Mouse (Mus musculus): Measurements from ENCODE around the gene Mrps6. TPM values are rescaled to one million over a fixed set of nuclear protein-coding genes. Genes with fewer than 3 reads are reported as not detected.

Gene Mrps6
- total and polyA plus RNA-seq, 3 experiments = 10.1 to 23.2 (median 16.6) TPM

DNA sequence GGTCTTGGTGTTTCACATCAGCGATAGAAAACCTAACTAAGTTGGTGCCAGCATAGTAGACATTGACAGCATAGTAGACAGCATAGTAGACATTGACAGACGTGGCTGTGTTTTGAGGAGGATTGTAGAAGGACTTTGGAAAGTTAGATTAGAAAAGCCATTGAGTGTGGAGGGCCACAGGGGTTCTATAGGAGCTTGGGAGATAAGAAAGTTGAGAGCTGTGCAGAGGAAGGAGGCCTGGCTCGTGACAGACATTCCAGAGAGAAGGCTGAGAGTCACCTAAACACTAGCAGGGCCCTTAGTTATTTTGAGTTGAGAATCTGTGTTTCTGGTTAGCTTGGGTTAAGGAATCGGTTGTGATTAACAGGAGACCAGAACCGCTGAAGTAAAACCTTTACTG is 69.6 kb downstream of the Mrps6 start:
- DNase-seq (ENCODE audit: low spot score) (no peak), ATAC-seq (ENCODE audit: extremely low read depth, insufficient number of reproducible peaks, low FRiP score, poor library complexity, severe bottlenecking) (no peak)
- no peak for TF ChIP-seq GATA2 (IDR thresholded peaks at IDR 0.05; ENCODE audit: borderline replicate concordance, low read depth, low read length)
- no peak for TF ChIP-seq POLR2AphosphoS5 (IDR thresholded peaks at IDR 0.05; ENCODE audit: insufficient replicate concordance, low read depth, low read length)
- no peak for TF ChIP-seq GATA1 (IDR thresholded peaks at IDR 0.05; ENCODE audit: borderline replicate concordance, low read length)
- TF ChIP-seq TAL1 (conservative IDR thresholded peaks at IDR 0.05; ENCODE audit: low read depth, low read length) = no peak
- TF ChIP-seq CTCF (IDR thresholded peaks at IDR 0.05; ENCODE audit: low read depth, low read length) = no peak
- H3K9me3 ChIP-seq (replicated peaks) = 0 out of 2 replicates have a peak, but pooled peaks cover 2% of the 10 kb centered on the region
- no peak overlapping the region for H3K4me3 ChIP-seq (ENCODE audit: low read depth, low read length)
- H3K27me3 ChIP-seq (ENCODE audit: insufficient read depth, low read length) = peaks cover 13% of the 10 kb centered on the region; the same call in 1 of the 2 replicates
- H3K4me1 ChIP-seq (ENCODE audit: insufficient read depth, low read depth, low read length) = no peaks in the 10 kb centered on the region
- H3K36me3 ChIP-seq (replicated peaks) = no peaks in the 10 kb centered on the region

GRCm38 (mm10) chr16:92129843-92130242 is 71.8 kb downstream of the Mrps6 start:
- H3K4me3 ChIP-seq (ENCODE audit: low read depth, low read length) = no peak overlapping the region
- peaks cover 10% of the 10 kb centered on the region; the same call in 1 of the 2 replicates for H3K27me3 ChIP-seq (ENCODE audit: insufficient read depth, low read length)
- H3K4me1 ChIP-seq (ENCODE audit: insufficient read depth, low read depth, low read length) = no peaks in the 10 kb centered on the region
- no peak for TF ChIP-seq TAL1 (conservative IDR thresholded peaks at IDR 0.05; ENCODE audit: low read depth, low read length)
- TF ChIP-seq CTCF (IDR thresholded peaks at IDR 0.05; ENCODE audit: low read depth, low read length) = no peak
- no peak for TF ChIP-seq GATA2 (IDR thresholded peaks at IDR 0.05; ENCODE audit: borderline replicate concordance, low read depth, low read length)
- ATAC-seq (ENCODE audit: extremely low read depth, insufficient number of reproducible peaks, low FRiP score, poor library complexity, severe bottlenecking) (no peak), DNase-seq (ENCODE audit: low spot score) (no peak)
- no peaks in the 10 kb centered on the region for H3K9me3 ChIP-seq (replicated peaks)
- no peaks in the 10 kb centered on the region for H3K36me3 ChIP-seq (replicated peaks)

- H3K4me3 ChIP-seq (ENCODE audit: low read depth, low read length) = no peak overlapping the region
- no peaks in the 10 kb centered on the region for H3K36me3 ChIP-seq (replicated peaks)
- DNase-seq (ENCODE audit: low spot score) (no peak), ATAC-seq (ENCODE audit: extremely low read depth, insufficient number of reproducible peaks, low FRiP score, poor library complexity, severe bottlenecking) (no peak)
- peaks cover 4% of the 10 kb centered on the region; the same call in 1 of the 2 replicates for H3K27me3 ChIP-seq (ENCODE audit: insufficient read depth, low read length)
- H3K4me1 ChIP-seq (ENCODE audit: insufficient read depth, low read depth, low read length) = no peaks in the 10 kb centered on the region
- no peaks in the 10 kb centered on the region for H3K9me3 ChIP-seq (replicated peaks)
- no peak for TF ChIP-seq TAL1 (conservative IDR thresholded peaks at IDR 0.05; ENCODE audit: low read depth, low read length)
- TF ChIP-seq POLR2AphosphoS5 (IDR thresholded peaks at IDR 0.05; ENCODE audit: insufficient replicate concordance, low read depth, low read length) = no peak
- TF ChIP-seq CTCF (IDR thresholded peaks at IDR 0.05; ENCODE audit: low read depth, low read length) = no peak
- TF ChIP-seq GATA1 (IDR thresholded peaks at IDR 0.05; ENCODE audit: borderline replicate concordance, low read length) = no peak
- TF ChIP-seq GATA2 (IDR thresholded peaks at IDR 0.05; ENCODE audit: borderline replicate concordance, low read depth, low read length) = no peak
These were observed 74.4 kb downstream of the Mrps6 start for GRCm38 (mm10) chr16:92132511-92132910.

- no peak for ATAC-seq (ENCODE audit: extremely low read depth, insufficient number of reproducible peaks, low FRiP score, poor library complexity, severe bottlenecking)
- peaks cover 4% of the 10 kb centered on the region; the same call in 1 of the 2 replicates for H3K27me3 ChIP-seq (ENCODE audit: insufficient read depth, low read length)
- no peaks in the 10 kb centered on the region for H3K4me1 ChIP-seq (ENCODE audit: insufficient read depth, low read depth, low read length)
- H3K9me3 ChIP-seq (replicated peaks) = no peaks in the 10 kb centered on the region
- no peak for DNase-seq (ENCODE audit: low spot score)
- H3K36me3 ChIP-seq (replicated peaks) = no peaks in the 10 kb centered on the region
- TF ChIP-seq POLR2AphosphoS5 (IDR thresholded peaks at IDR 0.05; ENCODE audit: insufficient replicate concordance, low read depth, low read length) (no peak), CTCF (IDR thresholded peaks at IDR 0.05; ENCODE audit: low read depth, low read length) (no peak), GATA2 (IDR thresholded peaks at IDR 0.05; ENCODE audit: borderline replicate concordance, low read depth, low read length) (no peak), TAL1 (conservative IDR thresholded peaks at IDR 0.05; ENCODE audit: low read depth, low read length) (no peak), GATA1 (IDR thresholded peaks at IDR 0.05; ENCODE audit: borderline replicate concordance, low read length) (no peak)
- H3K4me3 ChIP-seq (ENCODE audit: low read depth, low read length) = no peak overlapping the region
These were observed 76.2 kb downstream of the Mrps6 start for GRCm38 (mm10) chr16:92134148-92134764.

GRCm38 (mm10) chr16:92136275-92136674 is 78.2 kb downstream of the Mrps6 start:
- ATAC-seq (ENCODE audit: extremely low read depth, insufficient number of reproducible peaks, low FRiP score, poor library complexity, severe bottlenecking) (no peak), DNase-seq (ENCODE audit: low spot score) (no peak)
- peaks cover 8% of the 10 kb centered on the region; the same call in 1 of the 2 replicates for H3K27me3 ChIP-seq (ENCODE audit: insufficient read depth, low read length)
- H3K4me3 ChIP-seq (ENCODE audit: low read depth, low read length) = no peak overlapping the region
- no peak for TF ChIP-seq GATA1 (IDR thresholded peaks at IDR 0.05; ENCODE audit: borderline replicate concordance, low read length)
- TF ChIP-seq CTCF (IDR thresholded peaks at IDR 0.05; ENCODE audit: low read depth, low read length) = 0 out of 2 replicates have a peak, but pooled peaks have one; percentile 20
- no peak for TF ChIP-seq GATA2 (IDR thresholded peaks at IDR 0.05; ENCODE audit: borderline replicate concordance, low read depth, low read length)
- no peaks in the 10 kb centered on the region for H3K36me3 ChIP-seq (replicated peaks)
- H3K9me3 ChIP-seq (replicated peaks) = no peaks in the 10 kb centered on the region
- H3K4me1 ChIP-seq (ENCODE audit: insufficient read depth, low read depth, low read length) = no peaks in the 10 kb centered on the region

DNA sequence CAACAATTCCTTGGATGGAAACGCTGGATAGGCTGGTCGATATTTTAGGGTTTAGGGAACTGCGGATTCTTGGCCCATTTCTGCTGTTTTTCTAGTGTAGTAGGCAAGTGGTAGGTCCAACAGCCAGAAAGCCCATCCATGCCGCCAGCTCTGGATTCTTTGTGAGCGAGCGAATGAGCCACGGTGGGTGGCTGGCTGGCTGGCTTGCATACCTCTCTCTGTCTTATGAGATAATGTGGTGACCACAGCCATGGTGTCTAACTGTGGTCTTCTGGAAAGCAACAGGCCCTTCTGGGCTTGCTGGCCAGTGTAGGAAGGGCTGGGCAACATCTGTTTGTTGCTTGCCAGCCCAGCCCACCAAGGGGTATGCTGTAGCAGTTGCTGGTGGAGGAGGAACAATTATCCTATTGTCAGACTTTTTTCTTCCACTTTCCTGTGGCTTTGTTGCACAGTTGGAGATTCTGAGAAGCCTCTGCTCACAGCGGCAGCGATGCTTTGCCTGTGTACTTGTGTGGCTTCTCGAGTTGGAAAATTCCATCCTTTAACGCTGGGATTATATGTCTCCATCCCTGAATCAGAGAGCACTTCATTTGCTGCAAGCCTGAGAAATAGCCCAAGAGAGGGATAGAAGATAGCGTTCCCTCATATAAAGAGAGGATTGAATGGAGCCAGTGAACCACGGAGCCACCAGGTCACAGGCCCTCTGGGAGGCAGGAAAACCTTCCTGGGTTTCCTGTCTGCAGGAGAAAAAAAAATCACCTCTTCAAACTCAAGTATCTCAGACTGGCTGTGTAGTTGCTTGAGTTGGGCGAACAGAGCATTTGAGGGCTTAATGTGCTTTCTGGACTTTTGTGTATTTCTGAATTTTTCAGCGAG is 81.6 kb downstream of the Mrps6 start:
- TF ChIP-seq GATA2 (IDR thresholded peaks at IDR 0.05; ENCODE audit: borderline replicate concordance, low read depth, low read length) (no peak), GATA1 (IDR thresholded peaks at IDR 0.05; ENCODE audit: borderline replicate concordance, low read length) (no peak), CTCF (IDR thresholded peaks at IDR 0.05; ENCODE audit: low read depth, low read length) (no peak), POLR2AphosphoS5 (IDR thresholded peaks at IDR 0.05; ENCODE audit: insufficient replicate concordance, low read depth, low read length) (no peak), TAL1 (conservative IDR thresholded peaks at IDR 0.05; ENCODE audit: low read depth, low read length) (no peak)

More for the DNA sequence above, 81.6 kb downstream of the Mrps6 start:
- Histone ChIP-seq H3K9me3 (replicated peaks) (no peaks in the 10 kb centered on the region), H3K36me3 (replicated peaks) (no peaks in the 10 kb centered on the region), H3K4me1 (ENCODE audit: insufficient read depth, low read depth, low read length) (no peaks in the 10 kb centered on the region), H3K27me3 (ENCODE audit: insufficient read depth, low read length) (peaks cover 9% of the 10 kb centered on the region; the same call in 1 of the 2 replicates), H3K4me3 (ENCODE audit: low read depth, low read length) (no peak overlapping the region)
- DNase-seq (ENCODE audit: low spot score) = no peak
- no peak for ATAC-seq (ENCODE audit: extremely low read depth, insufficient number of reproducible peaks, low FRiP score, poor library complexity, severe bottlenecking)

All from G1E (cell line).